Mouse (Mus musculus): Measurements from ENCODE around the gene Trappc11.
A peak's percentile ranks its signal among the peaks of the same experiment; 100 is the strongest.

The Trappc11 gene

GRCm38 (mm10) chr8:47533344-47534125 lies at the start of gene Trappc11, which contains the start of gene Rwdd4a:
Trappc11 (minus strand) TSS chr8:47533470.
Rwdd4a (plus strand) TSS chr8:47533664.
- peak; percentile 95 for DNase-seq (ENCODE audit: low read depth)

- DNase-seq (ENCODE audit: low read depth), result no peak
Observed at GRCm38 (mm10) chr8:47581454-47581853, 48.2 kb upstream of the Trappc11 start.

GRCm38 (mm10) chr8:47573482-47573881 lies 40.2 kb upstream of the Trappc11 start:
- no peak for DNase-seq (ENCODE audit: low read depth)

GRCm38 (mm10) chr8:47570161-47570560 lies 36.9 kb upstream of the Trappc11 start:
- DNase-seq (ENCODE audit: low read depth), result no peak

GRCm38 (mm10) chr8:47568098-47568497 lies 34.8 kb upstream of the Trappc11 start:
- no peak for DNase-seq (ENCODE audit: low read depth)

GRCm38 (mm10) chr8:47566551-47566950 lies 33.3 kb upstream of the Trappc11 start:
- no peak for DNase-seq (ENCODE audit: low read depth)

- no peak for DNase-seq (ENCODE audit: low read depth)
Observed at GRCm38 (mm10) chr8:47560801-47561200, 27.5 kb upstream of the Trappc11 start.

- DNase-seq (ENCODE audit: low read depth), result no peak
Observed at GRCm38 (mm10) chr8:47558274-47558673, 25.0 kb upstream of the Trappc11 start.

GRCm38 (mm10) chr8:47556446-47556845 lies 23.2 kb upstream of the Trappc11 start:
- DNase-seq (ENCODE audit: low read depth), result no peak

GRCm38 (mm10) chr8:47553613-47554012 lies 20.3 kb upstream of the Trappc11 start:
- no peak for DNase-seq (ENCODE audit: low read depth)

GRCm38 (mm10) chr8:47547102-47547501 lies 13.8 kb upstream of the Trappc11 start:
- no peak for DNase-seq (ENCODE audit: low read depth)

GRCm38 (mm10) chr8:47544094-47544493 lies 10.8 kb upstream of the Trappc11 start:
- DNase-seq (ENCODE audit: low read depth), result no peak

GRCm38 (mm10) chr8:47542746-47543145 lies 9.5 kb upstream of the Trappc11 start:
- DNase-seq (ENCODE audit: low read depth), result no peak

- no peak for DNase-seq (ENCODE audit: low read depth)
Observed at GRCm38 (mm10) chr8:47538323-47538722, 5.1 kb upstream of the Trappc11 start.

GRCm38 (mm10) chr8:47528094-47528493 lies 5.2 kb downstream of the Trappc11 start:
- DNase-seq (ENCODE audit: low read depth), result no peak

GRCm38 (mm10) chr8:47513601-47514000 lies 19.7 kb downstream of the Trappc11 start:
- DNase-seq (ENCODE audit: low read depth), result no peak

GRCm38 (mm10) chr8:47510930-47511329 lies 22.3 kb downstream of the Trappc11 start:
- DNase-seq (ENCODE audit: low read depth), result no peak

- no peak for DNase-seq (ENCODE audit: low read depth)
Observed at GRCm38 (mm10) chr8:47505431-47505830, 27.8 kb downstream of the Trappc11 start.

- DNase-seq (ENCODE audit: low read depth), result no peak
Observed at GRCm38 (mm10) chr8:47502546-47502945, 30.7 kb downstream of the Trappc11 start.

- no peak for DNase-seq (ENCODE audit: low read depth)
Observed at GRCm38 (mm10) chr8:47501994-47502393, 31.3 kb downstream of the Trappc11 start.

GRCm38 (mm10) chr8:47495428-47495827 lies 37.8 kb downstream of the Trappc11 start:
- no peak for DNase-seq (ENCODE audit: low read depth)

- DNase-seq (ENCODE audit: low read depth), result no peak
Observed at GRCm38 (mm10) chr8:47494602-47495153, 38.6 kb downstream of the Trappc11 start.

GRCm38 (mm10) chr8:47493106-47493505 lies 40.2 kb downstream of the Trappc11 start:
- DNase-seq (ENCODE audit: low read depth), result no peak

- DNase-seq (ENCODE audit: low read depth), result no peak
Observed at GRCm38 (mm10) chr8:47487231-47487630, 46.0 kb downstream of the Trappc11 start.
